Mouse (Mus musculus): ENCODE data around the gene Zfp51. TPM values are rescaled to one million over a fixed set of nuclear protein-coding genes. Genes with fewer than 3 reads are reported as not detected.
A peak's percentile ranks its signal among the peaks of the same experiment; 100 is the strongest.
"Not testable (repeated sequence)": the region's sequence is repeated elsewhere in the genome, so short reads cannot be mapped to it uniquely, and the experiment has no call there.

The Zfp51 gene
- polyA plus RNA-seq, 1 experiment from 2014 or later = 11.6 TPM

GRCm38 (mm10) chr17:21472653-21473307 lies 22.6 kb downstream of the Zfp51 start:
- peaks cover 0 to 11% of the 10 kb centered on the region in 2 experiments; a peak in 2 of 4 replicates for H3K4me1 ChIP-seq (ENCODE audit: control insufficient read depth in 2 of 2, insufficient read depth in 2 of 2, low read length in 2 of 2)
- no peaks in the 10 kb centered on the region for H3K9me3 ChIP-seq (ENCODE audit: control insufficient read depth, low read length)
- no peaks in the 10 kb centered on the region for H3K27me3 ChIP-seq (ENCODE audit: control insufficient read depth, insufficient read depth, low read length)
- no peak for ATAC-seq (ENCODE audit: insufficient number of reproducible peaks, insufficient read depth, low FRiP score, low read depth)
- no peak overlapping the region for H3K9ac ChIP-seq (ENCODE audit: low read length)
- H3K4me3 ChIP-seq (ENCODE audit: control insufficient read depth in 1 of 2, insufficient read depth in 1 of 2, low read depth in 1 of 2, low read length in 2 of 2) = no peak overlapping the region
- no peak overlapping the region for H3K27ac ChIP-seq (replicated peaks in 1 of 2; ENCODE audit: control insufficient read depth in 1 of 2, insufficient read depth in 1 of 2, low read depth in 2 of 2, low read length in 2 of 2)
- no peak overlapping the region for H3K4me2 ChIP-seq (ENCODE audit: low read length)
- no peaks in the 10 kb centered on the region for H3K36me3 ChIP-seq (ENCODE audit: control insufficient read depth, insufficient read depth, low read length)
- 37% methylated on average over 2 of the region's 2 CpGs for WGBS

GRCm38 (mm10) chr17:21473362-21474190 lies 23.4 kb downstream of the Zfp51 start:
- H3K4me3 ChIP-seq (ENCODE audit: control insufficient read depth in 1 of 2, insufficient read depth in 1 of 2, low read depth in 1 of 2, low read length in 2 of 2) = no peak overlapping the region
- H3K9ac ChIP-seq (ENCODE audit: low read length) = no peak overlapping the region
- H3K9me3 ChIP-seq (ENCODE audit: control insufficient read depth, low read length) = no peaks in the 10 kb centered on the region
- H3K27ac ChIP-seq (replicated peaks in 1 of 2; ENCODE audit: control insufficient read depth in 1 of 2, insufficient read depth in 1 of 2, low read depth in 2 of 2, low read length in 2 of 2) = no peak overlapping the region
- no peak overlapping the region for H3K4me2 ChIP-seq (ENCODE audit: low read length)
- no peaks in the 10 kb centered on the region for H3K36me3 ChIP-seq (ENCODE audit: control insufficient read depth, insufficient read depth, low read length)
- peaks cover 0 to 11% of the 10 kb centered on the region in 2 experiments; a peak in 2 of 4 replicates for H3K4me1 ChIP-seq (ENCODE audit: control insufficient read depth in 2 of 2, insufficient read depth in 2 of 2, low read length in 2 of 2)
- H3K27me3 ChIP-seq (ENCODE audit: control insufficient read depth, insufficient read depth, low read length) = no peaks in the 10 kb centered on the region
- WGBS = 28% methylated on average over 14 of the region's 14 CpGs
- ATAC-seq (ENCODE audit: insufficient number of reproducible peaks, insufficient read depth, low FRiP score, low read depth) = no peak

- not testable (repeated sequence) for H3K27me3 ChIP-seq (ENCODE audit: control insufficient read depth, insufficient read depth, low read length); H3K9ac ChIP-seq (ENCODE audit: low read length); H3K9me3 ChIP-seq (ENCODE audit: control insufficient read depth, low read length); ATAC-seq (ENCODE audit: insufficient number of reproducible peaks, insufficient read depth, low FRiP score, low read depth); H3K36me3 ChIP-seq (ENCODE audit: control insufficient read depth, insufficient read depth, low read length); H3K27ac ChIP-seq (replicated peaks in 1 of 2; ENCODE audit: control insufficient read depth in 1 of 2, insufficient read depth in 1 of 2, low read depth in 2 of 2, low read length in 2 of 2)
- H3K4me2 ChIP-seq (ENCODE audit: low read length) = peak overlapping the region; percentile 39; the same call in 1 of the 2 replicates
- H3K4me1 ChIP-seq (ENCODE audit: control insufficient read depth in 2 of 2, insufficient read depth in 2 of 2, low read length in 2 of 2) = peaks cover 0 to 11% of the 10 kb centered on the region in 2 experiments; a peak in 2 of 4 replicates
- peak overlapping the region in 1 of 2 experiments; percentile 18; a peak in 1 of 4 replicates for H3K4me3 ChIP-seq (ENCODE audit: control insufficient read depth in 1 of 2, insufficient read depth in 1 of 2, low read depth in 1 of 2, low read length in 2 of 2)
- WGBS = 0% methylated on average over 7 of the region's 10 CpGs
These were observed 24.6 kb downstream of the Zfp51 start for GRCm38 (mm10) chr17:21474729-21475128.

- not testable (repeated sequence) for H3K27ac ChIP-seq (replicated peaks in 1 of 2; ENCODE audit: control insufficient read depth in 1 of 2, insufficient read depth in 1 of 2, low read depth in 2 of 2, low read length in 2 of 2); H3K4me2 ChIP-seq (ENCODE audit: low read length); H3K4me3 ChIP-seq (ENCODE audit: control insufficient read depth in 1 of 2, insufficient read depth in 1 of 2, low read depth in 1 of 2, low read length in 2 of 2); ATAC-seq (ENCODE audit: insufficient number of reproducible peaks, insufficient read depth, low FRiP score, low read depth); H3K9me3 ChIP-seq (ENCODE audit: control insufficient read depth, low read length); H3K27me3 ChIP-seq (ENCODE audit: control insufficient read depth, insufficient read depth, low read length); H3K36me3 ChIP-seq (ENCODE audit: control insufficient read depth, insufficient read depth, low read length); H3K9ac ChIP-seq (ENCODE audit: low read length)
- 79% methylated on average over 1 of the region's 1 CpGs for WGBS
- peaks cover 0 to 11% of the 10 kb centered on the region in 2 experiments; a peak in 2 of 4 replicates for H3K4me1 ChIP-seq (ENCODE audit: control insufficient read depth in 2 of 2, insufficient read depth in 2 of 2, low read length in 2 of 2)
These were observed 25.1 kb downstream of the Zfp51 start for GRCm38 (mm10) chr17:21475290-21475689.

GRCm38 (mm10) chr17:21476351-21476750 lies 26.2 kb downstream of the Zfp51 start:
- H3K27ac ChIP-seq (replicated peaks in 1 of 2; ENCODE audit: control insufficient read depth in 1 of 2, insufficient read depth in 1 of 2, low read depth in 2 of 2, low read length in 2 of 2); ATAC-seq (ENCODE audit: insufficient number of reproducible peaks, insufficient read depth, low FRiP score, low read depth); H3K9me3 ChIP-seq (ENCODE audit: control insufficient read depth, low read length); H3K36me3 ChIP-seq (ENCODE audit: control insufficient read depth, insufficient read depth, low read length); H3K4me3 ChIP-seq (ENCODE audit: control insufficient read depth in 1 of 2, insufficient read depth in 1 of 2, low read depth in 1 of 2, low read length in 2 of 2); H3K4me2 ChIP-seq (ENCODE audit: low read length); H3K9ac ChIP-seq (ENCODE audit: low read length); H3K27me3 ChIP-seq (ENCODE audit: control insufficient read depth, insufficient read depth, low read length): not testable (repeated sequence)
- WGBS = 67% methylated on average over 4 of the region's 9 CpGs
- H3K4me1 ChIP-seq (ENCODE audit: control insufficient read depth in 2 of 2, insufficient read depth in 2 of 2, low read length in 2 of 2) = peaks cover 0 to 11% of the 10 kb centered on the region in 2 experiments; a peak in 2 of 4 replicates

- 86% methylated on average over 10 of the region's 10 CpGs for WGBS
- not testable (repeated sequence) for H3K9me3 ChIP-seq (ENCODE audit: control insufficient read depth, low read length); H3K4me3 ChIP-seq (ENCODE audit: control insufficient read depth in 1 of 2, insufficient read depth in 1 of 2, low read depth in 1 of 2, low read length in 2 of 2); H3K9ac ChIP-seq (ENCODE audit: low read length); H3K36me3 ChIP-seq (ENCODE audit: control insufficient read depth, insufficient read depth, low read length); H3K4me2 ChIP-seq (ENCODE audit: low read length); H3K4me1 ChIP-seq (ENCODE audit: control insufficient read depth in 2 of 2, insufficient read depth in 2 of 2, low read length in 2 of 2); H3K27me3 ChIP-seq (ENCODE audit: control insufficient read depth, insufficient read depth, low read length); H3K27ac ChIP-seq (replicated peaks in 1 of 2; ENCODE audit: control insufficient read depth in 1 of 2, insufficient read depth in 1 of 2, low read depth in 2 of 2, low read length in 2 of 2); ATAC-seq (ENCODE audit: insufficient number of reproducible peaks, insufficient read depth, low FRiP score, low read depth)
These were observed 28.1 kb downstream of the Zfp51 start for GRCm38 (mm10) chr17:21478103-21478777.

- Histone ChIP-seq H3K9me3 (ENCODE audit: control insufficient read depth, low read length) (no peaks in the 10 kb centered on the region), H3K4me3 (ENCODE audit: control insufficient read depth in 1 of 2, insufficient read depth in 1 of 2, low read depth in 1 of 2, low read length in 2 of 2) (peak within 1 kb of the TSS; percentile 71 to 91), H3K9ac (ENCODE audit: low read length) (peak within 1 kb of the TSS; percentile 77), H3K36me3 (ENCODE audit: control insufficient read depth, insufficient read depth, low read length) (peaks cover 11% of the 10 kb centered on the region; the same call in 1 of the 2 replicates), H3K4me1 (ENCODE audit: control insufficient read depth in 2 of 2, insufficient read depth in 2 of 2, low read length in 2 of 2) (peaks cover 0 to 5% of the 10 kb centered on the region in 2 experiments; a peak in 2 of 4 replicates), H3K27ac (replicated peaks in 1 of 2; ENCODE audit: control insufficient read depth in 1 of 2, insufficient read depth in 1 of 2, low read depth in 2 of 2, low read length in 2 of 2) (peak within 1 kb of the TSS; percentile 58 to 75), H3K4me2 (ENCODE audit: low read length) (peak within 1 kb of the TSS; percentile 64), H3K27me3 (ENCODE audit: control insufficient read depth, insufficient read depth, low read length) (no peaks in the 10 kb centered on the region)
- peak; percentile 99 for ATAC-seq (ENCODE audit: insufficient number of reproducible peaks, insufficient read depth, low FRiP score, low read depth)
- under 1% methylated on average over 34 of the region's 34 CpGs for WGBS
These were observed 38.8 kb downstream of the Zfp51 start, which contains the start of gene Zfp53 for GRCm38 (mm10) chr17:21488760-21489499. Zfp53 (plus strand) TSS chr17:21488998.
